Mouse (Mus musculus): ENCODE measurements around the gene Synrg.
A peak's percentile ranks its signal among the peaks of the same experiment; 100 is the strongest.

The Synrg gene

DNA sequence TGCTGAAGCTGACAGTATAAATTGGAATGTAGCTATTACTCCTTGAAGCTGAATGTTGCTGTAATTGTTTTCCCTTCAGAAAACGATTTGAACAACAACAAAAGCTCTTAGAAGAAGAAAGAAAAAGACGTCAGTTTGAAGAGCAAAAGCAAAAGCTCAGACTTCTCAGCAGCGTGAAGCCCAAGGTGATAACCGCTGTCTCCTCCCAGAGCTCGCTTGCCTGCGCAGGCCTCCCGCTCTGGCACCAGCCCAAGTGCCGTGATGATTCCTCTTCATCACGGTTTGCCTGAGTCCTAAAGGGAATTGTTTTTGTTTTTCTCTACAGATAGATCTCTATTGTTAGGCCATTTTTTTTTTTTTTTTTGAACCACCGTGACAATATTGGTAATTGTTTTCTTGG is 17.1 kb downstream of the Synrg start:
- no peak for DNase-seq (ENCODE audit: low read depth, low spot score)

DNA sequence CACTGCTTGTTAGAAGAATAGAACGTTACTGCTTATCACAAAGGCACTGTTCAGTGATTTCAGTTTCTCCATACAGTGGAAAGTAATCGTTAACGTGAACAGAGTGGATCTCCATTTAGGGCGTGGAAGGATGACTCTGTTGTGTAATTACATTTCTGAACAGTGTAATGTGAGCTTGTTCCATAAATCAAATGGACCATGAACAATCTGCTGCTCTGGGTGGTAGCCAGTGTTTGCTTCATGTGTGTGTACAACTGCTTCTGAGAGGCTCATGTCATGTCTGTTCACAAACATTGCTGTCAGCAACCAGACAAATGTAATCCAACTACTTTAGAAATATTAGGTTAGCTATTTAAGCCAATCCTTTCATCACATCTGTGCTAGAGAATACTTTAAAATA is 27.5 kb downstream of the Synrg start:
- DNase-seq (ENCODE audit: low read depth, low spot score) = no peak

DNA sequence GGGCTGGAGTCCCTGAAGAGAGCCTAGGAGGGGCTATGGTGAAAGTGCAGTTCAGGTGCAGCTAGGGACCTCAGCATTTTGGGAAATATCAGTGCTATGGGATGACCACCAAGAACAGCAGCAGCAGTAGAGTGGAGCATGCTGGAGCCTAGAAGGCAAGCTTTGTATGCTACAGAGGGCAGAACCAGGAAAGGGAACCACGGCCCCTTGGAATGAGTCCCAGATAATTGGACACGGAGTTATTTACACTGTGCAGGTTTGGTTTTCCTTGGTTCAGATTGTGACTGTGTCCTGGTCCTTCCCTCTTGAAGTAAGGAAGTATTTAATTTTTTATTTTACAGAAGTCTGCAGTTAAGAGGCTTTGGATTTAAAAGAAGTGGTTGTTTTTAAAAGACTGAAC is 29.2 kb downstream of the Synrg start:
- DNase-seq (ENCODE audit: low read depth, low spot score) = peak; percentile 9

DNA sequence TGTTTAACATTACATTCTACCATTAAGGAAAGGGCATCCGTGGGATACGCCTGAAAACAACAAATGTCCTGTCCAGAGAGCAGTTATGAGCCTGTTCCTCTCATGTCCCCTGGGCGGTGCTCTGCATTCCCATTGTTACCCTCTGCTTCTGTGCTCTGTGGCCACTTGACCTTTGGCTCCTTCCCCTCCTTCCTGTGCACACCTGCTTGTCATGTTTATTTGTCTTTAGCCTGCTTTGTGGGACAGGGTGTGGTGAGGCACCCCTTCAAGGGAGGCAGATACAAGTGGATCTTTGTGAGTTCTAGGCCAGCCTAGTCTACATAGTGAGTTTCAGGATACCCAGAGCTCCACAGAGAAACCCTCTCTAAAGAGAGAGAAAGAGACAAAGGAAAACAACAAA is 30.3 kb downstream of the Synrg start:
- DNase-seq (ENCODE audit: low read depth, low spot score) = no peak

DNA sequence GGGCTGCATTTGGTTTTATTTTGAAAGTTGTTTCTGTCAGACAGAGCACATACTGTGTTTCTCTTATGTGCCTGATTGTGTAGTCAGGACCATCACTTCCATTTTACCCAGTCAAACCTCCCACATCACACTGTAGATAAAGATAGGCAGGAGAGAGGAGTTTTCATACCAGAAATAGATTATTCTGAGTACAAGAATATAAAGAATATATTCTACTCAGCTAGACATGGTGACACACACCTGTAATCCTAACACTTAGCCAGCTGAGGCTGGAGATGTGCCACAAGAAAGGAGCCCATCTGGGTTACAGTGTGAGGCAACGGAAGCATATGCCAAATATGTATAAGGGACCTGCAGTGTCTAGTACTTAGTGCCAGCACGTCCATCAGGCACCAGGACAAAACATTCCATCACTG is 31.3 kb downstream of the Synrg start:
- no peak for DNase-seq (ENCODE audit: low read depth, low spot score)

DNA sequence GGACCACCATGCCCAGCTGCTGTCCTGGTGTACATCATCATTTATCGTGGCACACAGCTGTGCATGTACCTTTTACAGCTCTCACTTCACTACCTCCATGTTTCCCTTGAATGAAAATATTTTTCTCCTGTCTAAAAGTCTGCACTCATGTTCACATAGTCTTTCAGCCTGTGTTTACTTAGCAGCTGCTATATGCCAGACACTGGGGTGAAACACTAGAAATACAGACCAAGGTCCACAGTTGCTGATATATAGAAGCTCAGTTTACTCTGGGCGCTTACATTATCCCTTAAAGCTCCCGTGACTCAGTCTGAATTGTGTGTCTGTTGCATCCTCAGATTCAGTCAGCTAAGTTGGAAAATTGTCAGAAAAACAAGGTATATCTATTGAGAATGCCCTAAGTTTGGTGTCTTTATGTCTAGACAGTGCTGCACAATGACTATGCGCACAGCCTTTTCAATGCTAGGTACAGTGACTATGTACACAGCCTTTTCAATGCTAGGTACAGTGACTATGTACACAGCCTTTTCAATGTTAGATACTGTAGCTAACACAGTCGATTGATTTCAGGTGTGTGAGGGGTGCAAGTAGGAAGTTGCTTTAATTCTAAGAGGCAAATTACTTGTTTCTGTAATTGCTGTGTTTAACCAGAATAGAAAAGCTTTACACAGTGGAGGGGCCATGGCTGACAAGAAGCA is 33.1 kb downstream of the Synrg start:
- no peak for DNase-seq (ENCODE audit: low read depth, low spot score)

DNA sequence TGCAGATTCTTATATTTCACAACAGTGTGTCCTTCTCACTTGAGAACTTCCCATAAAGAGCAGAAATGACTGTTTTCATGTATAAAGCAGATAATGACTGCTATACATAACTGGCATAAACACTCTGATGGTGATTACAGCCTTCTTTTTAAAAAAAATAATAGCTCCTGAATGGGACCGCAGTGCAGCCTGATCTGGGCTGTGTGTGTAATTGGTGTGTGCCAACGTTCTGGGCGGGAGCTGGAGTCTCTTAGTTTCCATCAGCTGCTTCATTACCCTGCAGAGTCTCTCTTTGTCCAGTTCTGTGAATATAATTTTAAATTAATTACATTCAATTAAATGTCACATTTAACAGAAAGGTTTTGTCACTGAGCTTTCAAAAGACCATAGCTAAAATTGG is 34.8 kb downstream of the Synrg start:
- DNase-seq (ENCODE audit: low read depth, low spot score) = no peak

DNA sequence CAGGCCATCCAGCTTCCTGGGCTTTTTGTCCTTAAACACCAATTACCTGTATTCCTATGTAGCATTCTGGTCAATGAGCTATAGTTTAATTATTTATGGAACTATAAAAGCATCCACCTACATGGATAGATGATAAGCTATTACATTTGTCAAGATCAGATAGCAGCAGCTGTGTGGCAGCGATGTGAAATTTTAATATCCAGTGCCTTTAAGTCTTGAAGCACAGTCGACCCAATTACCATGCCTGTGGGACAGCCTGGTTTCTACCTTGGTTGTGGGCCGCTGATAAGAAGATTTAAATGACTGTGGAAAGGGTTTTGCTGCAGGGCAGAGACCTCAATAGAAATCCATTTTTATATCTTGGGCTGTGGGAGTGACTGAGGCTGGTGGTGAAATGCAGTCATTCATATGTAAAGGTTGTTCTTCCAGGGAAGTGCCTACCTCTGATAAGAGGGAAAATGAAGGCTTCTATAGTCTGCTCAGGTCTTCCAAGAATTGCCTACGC is 35.2 kb downstream of the Synrg start:
- no peak for DNase-seq (ENCODE audit: low read depth, low spot score)

DNA sequence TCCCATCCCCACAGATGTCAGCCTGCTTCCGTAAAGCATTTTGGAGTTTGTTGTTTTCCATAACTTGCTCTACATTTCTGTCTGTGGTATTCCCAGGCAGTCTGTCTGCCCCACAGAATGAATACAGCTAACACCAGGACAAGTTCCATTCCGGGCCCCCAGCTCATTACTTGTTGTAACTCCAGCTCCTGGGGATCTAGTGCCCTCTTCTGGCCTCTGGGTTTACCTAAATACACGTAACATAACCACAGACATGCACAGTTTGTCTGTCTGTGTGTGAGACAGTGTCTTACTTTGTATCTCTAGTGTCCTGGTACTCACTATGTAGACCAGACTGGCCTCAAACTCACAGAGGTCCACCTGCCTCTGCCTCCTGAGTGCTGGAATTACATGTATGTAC is 37.0 kb downstream of the Synrg start:
- DNase-seq (ENCODE audit: low read depth, low spot score) = peak; percentile 21

DNA sequence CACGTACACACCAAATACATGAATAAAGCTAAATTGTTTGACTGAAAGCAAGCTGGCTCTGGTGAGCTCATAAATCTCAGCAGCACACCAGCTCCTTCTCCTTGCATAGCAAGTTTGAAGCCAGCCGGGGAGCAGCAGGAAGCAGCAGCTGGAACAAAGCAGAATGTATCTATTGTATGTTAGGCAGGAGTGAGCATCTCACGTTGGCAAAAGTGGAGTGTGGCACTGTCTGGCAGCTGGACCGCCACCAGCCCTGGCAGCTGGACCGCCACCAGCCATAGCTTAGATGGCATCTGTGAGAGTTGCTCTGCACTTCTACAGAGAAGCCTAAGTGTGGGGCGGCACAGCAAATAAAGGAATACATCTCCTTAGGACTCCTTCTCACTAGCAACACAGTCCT is 39.8 kb downstream of the Synrg start:
- DNase-seq (ENCODE audit: low read depth, low spot score) = no peak

DNA sequence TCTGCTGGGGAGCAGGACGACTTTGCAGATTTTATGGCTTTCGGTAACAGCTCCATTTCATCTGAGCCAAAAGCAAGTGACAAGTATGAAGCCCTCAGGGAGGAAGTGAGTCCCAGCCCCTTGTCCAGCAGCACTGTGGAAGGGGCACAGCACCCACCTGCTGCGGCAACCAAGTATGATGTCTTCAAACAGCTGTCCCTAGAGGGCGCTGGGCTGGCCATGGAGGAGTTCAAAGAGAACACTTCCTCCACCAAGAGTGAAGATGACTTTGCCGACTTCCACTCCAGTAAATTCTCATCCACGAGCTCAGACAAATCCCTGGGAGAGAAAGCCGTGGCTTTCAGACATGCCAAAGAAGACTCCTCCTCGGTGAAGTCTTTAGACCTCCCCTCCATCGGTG is 44.8 kb downstream of the Synrg start:
- no peak for DNase-seq (ENCODE audit: low read depth, low spot score)

DNA sequence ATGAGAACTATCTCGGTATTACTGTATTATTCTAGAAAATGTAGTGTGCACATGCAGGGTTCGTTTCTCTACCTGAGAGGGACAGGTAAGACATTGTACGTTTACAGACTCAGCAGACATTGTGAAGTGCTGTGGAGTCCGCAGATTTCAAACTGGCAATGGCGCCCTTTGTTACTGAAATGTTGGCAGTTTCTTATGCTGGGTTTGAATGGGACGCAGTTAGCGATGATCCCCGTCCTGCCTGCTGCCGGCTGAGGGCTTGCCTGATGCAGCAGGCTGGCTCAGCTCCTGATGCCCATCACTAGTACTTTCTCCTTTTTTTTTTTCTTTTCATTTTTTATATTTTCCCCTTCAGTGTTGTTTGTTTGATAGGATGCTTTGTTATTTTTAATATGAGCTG is 46.2 kb downstream of the Synrg start:
- DNase-seq (ENCODE audit: low read depth, low spot score) = no peak

DNA sequence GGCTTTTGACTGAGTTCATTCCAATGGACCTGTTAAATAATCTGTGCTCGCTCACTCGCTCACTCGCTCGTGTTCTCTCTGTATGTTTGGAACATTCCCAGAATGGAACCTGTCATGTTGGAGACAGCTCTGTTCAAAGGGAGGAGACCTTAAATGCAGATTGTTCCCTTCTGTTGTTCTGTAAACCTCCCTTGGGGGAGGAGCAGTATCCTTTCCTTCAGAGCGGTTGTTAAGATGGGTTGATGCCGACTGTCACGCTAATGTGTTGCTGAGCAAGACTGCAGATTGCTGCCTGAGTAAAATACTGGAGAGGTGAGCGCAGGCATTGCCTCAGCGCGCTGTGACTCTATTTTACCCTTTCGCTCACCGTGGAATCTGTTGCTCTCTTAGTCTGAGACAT is 46.8 kb downstream of the Synrg start:
- DNase-seq (ENCODE audit: low read depth, low spot score) = no peak

DNA sequence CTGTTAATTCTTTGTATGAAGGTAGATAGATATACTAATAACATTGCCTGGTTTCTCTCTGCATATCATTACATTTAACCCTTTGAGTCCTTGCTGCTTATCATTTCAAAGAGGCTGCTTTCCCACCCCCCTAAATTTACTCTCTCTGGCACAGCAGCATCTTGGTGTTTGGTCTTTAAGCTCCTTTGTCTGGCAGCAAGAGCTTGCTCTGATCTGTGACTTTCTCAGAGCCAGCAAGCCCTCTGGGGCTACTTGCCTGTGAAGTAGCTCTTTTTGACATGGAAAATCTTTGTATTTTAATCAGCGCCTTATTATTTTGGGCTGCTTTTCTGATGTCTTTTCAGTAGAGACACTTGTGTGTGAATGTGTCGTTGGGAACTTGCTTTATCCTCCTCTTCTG is 47.3 kb downstream of the Synrg start:
- DNase-seq (ENCODE audit: low read depth, low spot score) = no peak

DNA sequence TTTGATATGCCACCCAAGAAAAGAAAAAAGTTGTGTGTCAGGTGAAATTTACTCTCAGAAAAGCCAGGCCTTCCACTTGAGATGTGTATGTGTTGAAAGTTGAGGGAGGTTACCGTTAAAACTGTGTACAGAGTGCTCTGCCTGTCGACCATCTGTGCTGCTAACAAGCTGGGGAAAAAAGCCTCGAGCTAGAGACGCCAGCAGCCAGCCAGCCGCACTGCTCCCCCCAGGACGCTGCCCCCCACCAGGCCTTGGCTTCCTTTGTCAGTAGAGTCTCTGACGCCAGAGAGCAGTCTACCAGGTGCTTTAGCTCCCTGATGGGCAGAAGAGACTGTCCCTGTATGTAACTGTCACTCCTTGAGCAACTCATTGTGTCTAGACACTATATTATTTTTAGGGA is 48.9 kb downstream of the Synrg start:
- no peak for DNase-seq (ENCODE audit: low read depth, low spot score)

DNA sequence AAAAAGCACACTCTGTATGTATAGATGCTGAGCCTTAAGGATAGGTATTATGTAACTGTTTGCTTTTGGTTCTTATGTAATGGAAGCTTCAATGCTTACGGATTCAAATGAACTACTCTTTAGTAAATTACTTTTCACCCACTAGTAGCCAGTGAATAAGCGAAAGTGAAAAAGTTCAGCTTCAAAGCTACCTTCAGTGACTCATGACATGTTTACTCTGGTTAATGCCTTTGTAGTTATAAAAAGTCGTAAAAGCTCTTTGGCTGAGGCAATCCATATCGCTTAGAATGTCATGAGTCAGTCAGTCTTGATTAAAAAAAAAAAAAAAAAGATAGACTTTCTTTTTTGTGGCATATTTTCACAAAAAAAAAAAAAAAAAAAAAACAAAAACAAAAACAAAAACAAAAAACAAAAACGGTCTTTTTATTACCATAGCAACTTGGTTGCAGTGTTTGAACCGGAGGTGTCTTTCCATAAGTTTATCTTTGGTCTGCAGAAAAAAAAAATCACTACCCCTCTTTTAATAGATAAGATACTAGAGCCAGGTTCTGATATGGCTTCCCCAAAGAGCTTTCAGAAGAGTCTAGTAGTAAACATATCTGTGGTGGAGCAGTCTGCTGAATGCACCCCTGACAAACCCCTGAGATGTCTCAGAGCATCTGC is 52.0 kb downstream of the Synrg start:
- DNase-seq (ENCODE audit: low read depth, low spot score) = no peak

DNA sequence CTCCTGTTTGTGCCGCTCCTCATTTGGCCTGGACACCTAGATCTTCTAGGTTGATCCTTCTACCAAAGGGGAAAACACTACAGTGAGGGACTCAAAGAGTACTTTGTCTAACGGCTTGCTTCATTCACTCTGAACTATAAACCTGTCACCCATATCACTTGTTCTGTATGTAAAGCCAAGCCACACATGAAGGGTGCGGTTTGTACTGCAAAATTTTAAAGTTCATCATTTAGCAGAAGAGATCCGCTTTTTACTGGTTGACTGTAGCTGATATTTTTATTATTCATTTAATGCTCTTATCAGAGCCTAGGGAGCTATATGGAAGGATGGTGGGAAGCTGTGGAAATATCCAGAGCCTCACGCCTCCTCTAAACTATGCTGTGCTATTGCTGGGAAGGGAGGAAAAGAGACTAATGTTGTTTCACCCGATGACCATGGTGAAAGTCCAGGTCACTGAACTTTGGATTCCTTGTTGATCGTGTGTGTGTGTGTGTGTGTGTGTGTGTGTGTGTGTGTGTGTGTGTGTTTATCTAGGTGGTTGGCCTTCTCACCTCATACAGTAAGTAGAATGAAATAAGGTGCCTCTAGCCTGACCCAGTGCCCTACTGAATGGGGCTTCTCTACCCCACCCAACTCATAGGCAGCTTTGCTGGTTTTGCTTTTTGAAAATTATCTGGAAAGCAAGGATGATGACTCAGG is 52.7 kb downstream of the Synrg start:
- no peak for DNase-seq (ENCODE audit: low read depth, low spot score)

DNA sequence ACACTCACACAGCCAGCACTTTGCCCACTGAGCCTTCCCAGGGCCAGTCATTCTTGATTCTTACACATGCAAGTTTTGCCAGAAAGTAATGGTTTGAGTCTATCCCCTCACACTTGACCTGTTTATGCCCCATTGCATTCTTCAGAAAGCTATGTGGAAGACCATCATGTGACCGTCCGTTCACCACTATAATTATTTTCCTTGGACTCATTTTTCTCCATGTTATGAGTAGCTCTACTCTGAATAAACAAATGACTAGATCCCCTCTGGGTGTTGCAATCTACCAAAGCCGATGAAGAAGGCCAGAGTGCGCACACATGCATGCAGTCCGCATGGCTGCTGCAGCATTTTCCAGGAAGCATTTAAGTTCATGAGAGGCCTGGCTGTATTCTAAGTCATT is 63.0 kb downstream of the Synrg start:
- peak; percentile 44 for DNase-seq (ENCODE audit: low read depth, low spot score)

DNA sequence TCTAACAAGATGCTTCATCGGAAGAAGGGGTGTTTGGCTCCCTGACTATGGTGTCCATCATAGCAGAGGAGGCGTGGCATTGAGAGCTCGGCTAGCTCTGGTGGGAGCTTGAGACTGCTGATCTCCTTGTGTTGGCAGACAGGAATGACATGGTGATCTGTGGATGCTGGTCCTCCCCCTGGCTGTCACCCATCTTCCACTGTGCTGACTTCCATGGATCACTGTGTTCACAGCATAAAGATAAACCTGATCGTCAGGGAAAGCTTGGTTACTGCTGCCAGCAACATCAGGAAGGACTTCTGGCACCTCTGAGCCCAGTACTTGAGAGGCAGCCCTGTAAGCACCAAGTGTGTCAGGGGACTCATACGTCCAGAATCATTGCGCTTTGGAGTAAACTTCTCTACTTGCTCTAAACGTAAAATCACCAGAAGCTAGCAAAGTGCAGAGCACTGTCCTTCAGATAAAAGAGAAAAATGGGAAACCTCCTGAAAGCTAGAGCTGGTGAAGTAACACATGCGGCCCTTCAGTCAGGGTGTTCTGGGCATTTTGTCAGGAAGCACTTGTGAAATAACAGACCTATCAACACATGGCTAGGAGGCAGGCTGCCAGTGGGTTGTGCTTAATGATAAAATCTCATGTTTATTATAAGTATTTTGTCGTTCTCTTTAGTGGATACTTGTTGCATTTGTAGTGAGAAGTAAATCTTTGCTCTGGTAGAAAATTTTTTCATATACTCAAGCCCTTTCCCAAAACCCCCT is 64.2 kb downstream of the Synrg start:
- DNase-seq (ENCODE audit: low read depth, low spot score) = peak; percentile 78

DNA sequence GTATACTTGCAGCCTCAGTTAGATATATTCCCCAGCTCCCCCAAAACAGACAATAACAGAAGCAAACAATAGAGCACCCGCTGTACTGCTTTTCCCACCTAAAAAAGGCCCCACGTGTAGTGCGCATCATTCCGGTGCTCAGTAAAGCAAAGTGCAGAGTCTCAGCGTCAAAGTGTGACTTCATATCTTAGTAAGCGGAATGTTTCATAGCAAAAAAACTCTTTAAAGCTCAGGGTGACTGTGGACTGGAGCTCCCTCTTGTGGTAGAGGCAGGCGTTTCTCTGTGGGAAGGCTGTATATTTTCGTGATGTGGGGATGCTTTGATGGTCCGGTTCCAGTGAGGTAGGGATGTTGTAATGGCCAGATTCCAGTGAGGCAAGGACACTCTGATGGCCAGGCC is 67.7 kb downstream of the Synrg start:
- DNase-seq (ENCODE audit: low read depth, low spot score) = peak; percentile 79

DNA sequence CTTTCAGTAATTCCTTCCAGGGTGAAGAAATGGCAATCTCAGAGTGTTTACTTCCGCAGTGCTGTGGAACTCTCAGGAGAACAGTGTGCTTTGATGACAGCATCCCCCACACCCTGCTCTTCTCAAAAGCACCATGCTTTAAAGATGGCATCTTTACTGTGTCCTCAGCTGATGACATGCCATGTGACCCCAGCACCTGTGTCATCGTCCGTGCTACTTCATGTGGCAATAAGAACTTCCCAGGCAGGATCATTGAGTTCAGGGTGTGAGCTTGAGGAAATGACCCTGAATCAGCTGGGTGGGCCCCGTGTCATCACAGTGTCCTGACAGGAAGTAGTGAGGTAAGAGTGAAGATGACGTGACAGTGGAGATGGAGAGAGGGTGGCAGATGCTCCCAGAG is 68.3 kb downstream of the Synrg start:
- no peak for DNase-seq (ENCODE audit: low read depth, low spot score)

DNA sequence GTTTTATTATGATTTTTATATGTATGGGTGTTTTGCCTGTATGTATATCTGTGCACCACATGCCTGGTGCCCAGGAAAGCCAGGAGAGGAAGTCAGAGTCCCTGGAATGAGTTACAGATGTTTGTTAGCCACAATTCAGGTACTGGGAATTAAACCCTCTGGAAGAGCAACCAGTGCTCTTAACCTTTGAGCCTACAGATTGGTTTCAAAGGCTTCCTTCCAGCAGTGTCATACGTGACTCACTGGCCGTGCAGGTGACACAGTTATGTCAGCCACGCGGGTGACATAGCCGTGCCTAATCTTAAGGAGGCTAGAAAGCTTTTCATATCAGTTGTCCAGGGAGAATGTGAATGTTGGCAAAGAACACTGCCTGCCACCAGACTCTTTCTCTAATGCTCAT is 69.4 kb downstream of the Synrg start:
- DNase-seq (ENCODE audit: low read depth, low spot score) = no peak
